Mouse (Mus musculus): ENCODE data around the gene Pcbp2. TPM values are rescaled to one million over a fixed set of nuclear protein-coding genes. Genes with fewer than 3 reads are reported as not detected.

The Pcbp2 gene
- total RNA-seq, 2 experiments from 2014 or later: 925 to 956 TPM

- DNase-seq (ENCODE audit: low spot score in 2 of 2): no peak
Observed at GRCm38 (mm10) chr15:102461430-102462075, 8.8 kb upstream of the Pcbp2 start.

- no peak for DNase-seq (ENCODE audit: low spot score in 2 of 2)
Observed at GRCm38 (mm10) chr15:102463666-102464065, 6.7 kb upstream of the Pcbp2 start.

GRCm38 (mm10) chr15:102468675-102469370 is 1.5 kb upstream of the Pcbp2 start:
- DNase-seq (ENCODE audit: low spot score in 2 of 2): no peak

- DNase-seq (ENCODE audit: low spot score in 2 of 2): peak; percentile 69 to 78
Observed at GRCm38 (mm10) chr15:102470605-102471294, 411 bp downstream of the Pcbp2 start.

GRCm38 (mm10) chr15:102471295-102471645 is 931 bp downstream of the Pcbp2 start:
- no peak for DNase-seq (ENCODE audit: low spot score in 2 of 2)

DNA sequence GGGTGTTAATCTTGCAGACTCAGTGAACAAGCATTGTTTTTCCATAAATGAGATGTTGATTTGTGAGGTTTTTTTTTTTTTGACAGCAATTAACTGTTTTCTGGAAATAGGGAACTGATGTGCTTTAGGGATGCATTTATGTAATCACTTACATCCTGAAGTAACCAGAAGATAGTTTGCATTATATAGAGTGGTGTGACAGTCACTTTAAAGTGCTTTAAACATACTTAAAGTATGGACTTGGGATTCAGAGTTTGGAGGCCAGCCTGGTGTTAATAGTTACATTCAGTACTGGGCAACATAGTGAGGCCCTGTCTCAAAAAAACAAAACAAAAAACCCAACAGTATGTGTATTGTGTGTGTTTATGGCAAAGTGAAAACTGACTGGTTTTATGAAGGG is 1.4 kb downstream of the Pcbp2 start:
- DNase-seq (ENCODE audit: low spot score in 2 of 2): no peak

DNA sequence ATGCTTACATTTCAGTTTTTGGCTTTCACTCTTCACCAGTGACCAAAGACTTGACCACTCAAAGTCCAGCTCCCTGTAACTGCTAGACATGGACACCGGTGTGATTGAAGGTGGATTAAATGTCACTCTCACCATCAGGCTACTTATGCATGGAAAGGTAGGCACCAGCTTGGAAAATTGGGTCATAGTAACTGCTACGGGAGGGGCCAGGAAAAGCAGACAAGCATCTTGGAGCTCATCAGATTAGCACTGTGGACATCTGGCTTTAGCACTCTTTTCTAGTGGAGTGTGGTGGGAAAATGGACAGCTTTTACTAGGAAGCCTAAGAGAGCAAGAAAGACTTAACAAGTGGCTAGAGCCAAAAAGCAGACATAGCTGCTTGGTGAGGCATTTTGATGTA is 2.9 kb downstream of the Pcbp2 start:
- DNase-seq (ENCODE audit: low spot score in 2 of 2): no peak

- DNase-seq (ENCODE audit: low spot score in 2 of 2): no peak
Observed at GRCm38 (mm10) chr15:102474520-102474919, 4.2 kb downstream of the Pcbp2 start.

DNA sequence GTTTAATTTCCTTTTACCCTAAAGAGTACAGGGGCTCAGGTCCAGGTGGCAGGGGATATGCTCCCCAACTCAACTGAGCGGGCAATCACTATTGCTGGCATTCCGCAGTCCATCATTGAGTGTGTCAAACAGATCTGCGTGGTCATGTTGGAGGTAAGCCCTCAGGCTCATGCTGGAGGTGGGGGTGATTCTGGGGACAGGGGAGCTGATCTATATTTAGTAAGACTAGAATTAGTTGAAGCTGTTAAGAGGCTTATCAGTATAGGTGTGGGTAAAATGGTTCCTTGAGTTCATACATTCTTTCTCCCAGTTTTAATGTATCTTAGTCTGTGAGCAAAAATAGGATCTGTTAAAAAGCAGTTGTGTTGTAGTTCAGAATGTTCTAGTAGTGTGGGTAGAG is 12.8 kb downstream of the Pcbp2 start:
- no peak for DNase-seq (ENCODE audit: low spot score in 2 of 2)

DNA sequence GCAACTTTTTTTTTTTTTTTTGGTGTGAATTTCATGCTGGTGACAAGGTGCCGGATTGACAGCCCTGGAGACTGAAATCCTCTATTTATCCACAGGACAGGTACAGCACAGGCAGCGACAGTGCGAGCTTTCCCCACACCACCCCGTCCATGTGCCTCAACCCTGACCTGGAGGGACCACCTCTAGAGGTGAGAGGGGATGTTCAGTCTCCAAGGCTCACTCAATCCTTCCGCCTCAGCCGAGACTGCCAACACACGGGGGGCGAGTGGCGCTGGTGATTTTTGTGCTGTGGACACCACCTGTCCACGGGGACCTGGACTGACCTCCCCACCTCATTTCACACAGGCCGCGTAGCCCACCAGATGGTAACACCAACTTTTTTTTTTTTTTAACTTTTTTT is 15.5 kb downstream of the Pcbp2 start:
- no peak for DNase-seq (ENCODE audit: low spot score in 2 of 2)

GRCm38 (mm10) chr15:102487664-102488063 is 17.3 kb downstream of the Pcbp2 start:
- no peak for DNase-seq (ENCODE audit: low spot score in 2 of 2)

DNA sequence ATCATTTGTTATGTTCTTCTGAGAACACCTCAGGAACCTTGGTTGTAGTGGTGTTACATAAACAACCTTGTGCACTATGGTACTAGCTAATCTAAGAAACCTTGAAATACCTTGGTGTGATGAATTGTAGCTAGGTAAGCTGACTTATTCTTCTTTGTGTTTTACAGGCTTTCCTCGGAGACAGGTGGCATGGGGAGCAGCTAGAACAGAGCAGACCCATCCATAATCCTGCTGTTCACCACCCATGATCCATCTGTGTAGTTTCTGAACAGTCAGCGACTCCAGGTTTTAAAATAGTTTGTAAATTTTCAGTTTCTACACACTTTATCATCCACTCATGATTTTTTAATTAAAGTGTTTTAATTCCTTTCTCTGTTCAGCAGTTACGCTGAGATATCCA is 28.0 kb downstream of the Pcbp2 start:
- no peak for DNase-seq (ENCODE audit: low spot score in 2 of 2)

- no peak for DNase-seq (ENCODE audit: low spot score in 2 of 2)
Observed at GRCm38 (mm10) chr15:102499370-102499769, 29.0 kb downstream of the Pcbp2 start.

DNA sequence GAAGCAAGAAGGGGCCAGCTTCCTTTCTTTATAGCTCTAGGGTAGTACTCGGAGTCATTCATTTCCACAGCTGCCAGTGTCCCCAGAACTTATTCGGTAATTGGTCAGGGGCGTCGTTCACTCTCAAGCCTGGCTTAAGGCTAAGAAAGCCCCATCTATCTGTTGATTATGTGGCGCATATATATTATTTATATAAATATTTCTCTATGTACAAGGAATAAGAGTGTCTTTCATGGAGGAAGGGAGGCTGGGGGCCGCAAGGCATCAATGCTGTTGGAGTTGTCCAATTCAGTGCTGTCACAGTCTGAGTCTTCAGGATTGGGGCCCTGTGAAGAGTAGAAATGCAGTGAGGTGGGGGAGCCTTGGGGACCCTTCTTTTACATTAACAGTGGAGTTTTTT is 29.5 kb downstream of the Pcbp2 start:
- no peak for DNase-seq (ENCODE audit: low spot score in 2 of 2)

- no peak for DNase-seq (ENCODE audit: low spot score in 2 of 2)
Observed at GRCm38 (mm10) chr15:102500479-102500878, 30.1 kb downstream of the Pcbp2 start.

DNA sequence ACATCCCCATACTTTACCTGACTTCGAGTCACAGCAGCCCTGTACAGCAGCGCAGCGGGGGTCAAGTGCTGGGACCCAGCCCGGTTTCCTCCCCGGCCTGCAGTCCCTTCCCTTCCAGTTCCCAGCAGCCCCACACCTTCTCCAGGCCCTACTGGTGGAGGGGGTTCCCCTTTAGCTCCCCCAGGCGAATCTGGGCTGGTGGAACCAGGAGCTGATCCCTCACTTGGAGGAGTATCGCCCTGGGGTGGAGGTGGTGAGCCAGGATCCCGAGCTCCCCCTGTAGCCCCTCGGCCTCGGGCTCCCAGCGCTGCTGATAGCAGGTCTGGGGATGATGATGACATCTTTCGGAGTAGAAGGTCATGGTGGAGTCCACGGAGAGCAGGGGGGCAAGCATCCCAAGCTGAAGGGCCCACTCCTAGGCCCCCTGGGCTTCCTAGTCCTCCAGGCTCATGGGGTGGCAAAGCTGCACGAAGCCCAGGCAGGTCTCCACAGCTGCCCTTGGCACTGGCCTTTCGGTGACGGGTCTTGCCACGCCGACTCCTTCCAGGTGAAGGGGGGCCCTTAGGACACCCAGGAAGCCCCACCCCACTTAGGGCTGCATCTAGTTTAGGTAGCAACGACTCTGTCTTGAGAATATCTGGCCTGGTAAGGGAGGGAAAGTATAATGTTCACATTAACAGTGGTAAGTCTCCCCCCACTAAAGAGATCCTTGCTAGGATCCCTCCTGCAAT is 30.9 kb downstream of the Pcbp2 start:
- DNase-seq (ENCODE audit: low spot score in 2 of 2): no peak

DNA sequence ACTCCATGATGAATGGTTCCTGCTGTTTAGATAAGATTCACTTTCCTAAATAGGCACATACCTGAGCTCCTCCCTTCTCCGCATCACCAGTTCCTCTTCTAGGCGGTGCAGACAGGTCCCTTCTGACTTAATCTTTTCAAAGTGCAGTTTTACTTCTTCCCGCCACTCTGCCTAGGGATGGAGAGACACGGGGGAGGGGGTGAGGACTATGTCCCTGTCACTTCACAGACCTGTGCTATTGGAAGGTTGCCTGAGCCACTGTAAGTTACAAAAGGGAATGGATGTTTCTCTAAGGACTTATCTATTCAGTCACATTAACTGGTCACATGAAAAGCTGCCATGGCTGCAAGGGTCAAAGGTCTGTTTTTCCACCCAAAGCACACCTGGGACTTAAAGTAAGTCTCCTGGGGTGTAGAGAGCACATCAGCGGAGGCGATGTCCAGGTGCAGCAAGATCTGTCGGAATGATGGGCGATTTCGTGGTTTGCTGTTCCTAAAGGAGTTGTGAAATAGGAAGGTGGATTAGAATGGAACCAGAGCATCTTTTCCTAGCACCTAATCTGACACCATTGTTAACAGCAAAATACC is 32.0 kb downstream of the Pcbp2 start:
- no peak for DNase-seq (ENCODE audit: low spot score in 2 of 2)

DNA sequence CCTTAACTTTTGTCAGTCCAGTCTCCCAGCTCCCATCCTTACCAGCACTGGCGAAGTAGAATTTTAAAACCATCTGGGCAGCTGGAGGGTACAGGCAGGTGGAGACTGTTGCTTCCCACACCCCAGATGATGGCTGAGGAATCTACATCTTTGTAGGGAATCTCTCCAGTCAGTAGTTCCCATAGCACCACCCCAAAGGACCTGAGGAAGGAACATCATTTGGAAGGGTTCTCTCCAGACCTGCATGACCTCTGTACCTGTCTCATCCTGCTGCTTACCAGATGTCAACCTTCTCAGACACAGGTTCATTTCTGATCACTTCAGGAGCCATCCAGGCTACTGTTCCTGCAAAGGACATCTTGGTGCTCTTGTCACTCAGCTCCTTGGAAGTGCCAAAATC is 33.1 kb downstream of the Pcbp2 start, which contains the start of gene Gm10337:
Gene Gm10337 (plus strand): TSS at position 276 of the 400 bp plus-strand sequence.
- no peak for DNase-seq (ENCODE audit: low spot score in 2 of 2)

GRCm38 (mm10) chr15:102503924-102504782 is 33.8 kb downstream of the Pcbp2 start:
- no peak for DNase-seq (ENCODE audit: low spot score in 2 of 2)

DNA sequence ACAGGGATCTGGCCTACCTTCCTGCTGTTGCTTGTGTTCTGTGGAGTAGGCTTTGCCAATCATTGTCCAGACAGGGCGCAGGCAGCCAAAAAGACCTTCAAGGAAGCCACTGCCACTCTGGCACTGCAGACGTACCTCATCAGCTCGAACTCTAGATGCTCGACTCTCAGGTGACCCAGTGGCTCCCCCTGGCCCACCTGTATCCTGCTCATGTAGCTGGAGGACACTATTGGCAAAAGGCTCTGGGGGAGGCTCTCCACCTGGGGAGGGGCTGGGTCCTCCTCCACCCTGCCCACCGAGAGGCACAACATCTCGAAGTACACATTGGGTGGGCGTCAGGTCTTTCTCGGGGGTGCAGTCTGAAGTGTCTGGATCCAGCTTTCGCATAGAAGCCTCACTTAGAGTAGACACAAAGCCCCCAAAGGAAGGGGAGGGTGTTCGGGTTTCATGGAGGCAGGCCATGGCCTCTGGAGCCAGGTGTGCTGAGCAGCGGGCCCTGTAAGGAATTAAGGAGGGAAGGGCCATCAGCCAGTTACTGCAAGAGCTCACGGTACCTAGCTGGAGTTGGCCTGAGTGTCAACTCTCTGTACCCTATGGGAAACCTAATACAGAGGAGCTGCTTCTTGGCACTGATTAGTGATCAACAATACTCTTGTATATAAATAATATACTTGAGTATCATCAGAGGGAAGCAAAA is 34.9 kb downstream of the Pcbp2 start:
- no peak for DNase-seq (ENCODE audit: low spot score in 2 of 2)

Measured in adrenal gland, postnatal 4 days (tissue).